Mouse (Mus musculus): ENCODE measurements around the gene Negr1. TPM values are rescaled to one million over a fixed set of nuclear protein-coding genes. Genes with fewer than 3 reads are reported as not detected.

The Negr1 gene
- total RNA-seq, 2 experiments from 2014 or later, result 228 to 264 TPM

DNA sequence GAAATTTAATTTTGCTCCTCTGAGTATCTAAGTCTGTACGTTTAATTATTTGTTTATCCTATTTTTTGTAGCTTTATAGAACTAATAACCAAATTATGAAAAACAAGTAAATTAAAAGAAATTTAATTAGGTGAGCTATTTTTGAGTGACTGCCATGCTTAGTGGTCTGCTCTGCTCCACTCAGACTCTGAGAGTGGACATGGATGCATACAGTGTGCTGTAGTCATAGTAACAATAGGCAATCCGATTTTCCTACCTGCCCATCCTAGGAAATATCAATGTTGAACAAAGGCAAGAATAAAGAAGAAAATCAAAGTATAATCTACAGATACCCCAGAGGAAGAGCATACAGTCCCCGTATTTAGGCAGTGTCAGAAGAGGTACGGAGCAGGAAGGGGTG is 334.5 kb downstream of the Negr1 start:
- intact Hi-C loops (cut with DNase I), result no loop called here
- DNase-seq, result no peak

- no peak for DNase-seq
- intact Hi-C loops (cut with DNase I), result no loop called here
Measured at GRCm38 (mm10) chr3:156896552-156896951, 335.0 kb downstream of the Negr1 start.

- no peak for DNase-seq
- intact Hi-C loops (cut with DNase I), result no loop called here
Measured at GRCm38 (mm10) chr3:156901140-156901539, 339.5 kb downstream of the Negr1 start.

DNA sequence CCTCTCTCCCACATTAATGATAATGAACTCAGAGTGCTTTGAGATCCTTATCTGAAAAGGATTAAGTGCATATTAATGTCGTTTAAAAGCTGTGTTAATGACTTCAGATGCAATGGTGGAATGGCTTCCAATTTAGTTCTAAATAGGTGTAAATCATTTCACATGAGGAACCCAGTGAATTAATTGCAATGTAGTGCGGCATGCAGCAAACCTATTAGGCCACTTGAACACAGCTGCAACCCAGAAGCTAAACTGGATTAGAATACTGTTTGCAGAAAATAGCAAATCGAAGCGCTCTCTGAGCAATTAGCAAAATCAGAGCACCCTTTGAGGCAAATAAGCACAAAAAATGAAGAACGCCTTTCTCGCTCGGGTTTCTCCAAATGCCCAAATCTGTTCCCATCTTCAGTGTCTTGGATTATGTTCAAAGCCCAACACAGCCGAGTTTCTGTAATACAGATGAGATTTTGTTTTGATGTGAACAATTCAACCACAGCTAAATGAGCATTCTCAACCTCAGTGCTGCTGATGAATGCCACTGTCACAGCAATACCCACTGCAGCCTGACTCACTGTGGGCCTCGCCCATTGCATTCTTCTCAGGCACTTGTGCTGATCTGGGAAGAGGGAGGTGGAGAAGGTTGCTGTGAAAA is 342.5 kb downstream of the Negr1 start:
- intact Hi-C loops (cut with DNase I), result no loop called here

DNA sequence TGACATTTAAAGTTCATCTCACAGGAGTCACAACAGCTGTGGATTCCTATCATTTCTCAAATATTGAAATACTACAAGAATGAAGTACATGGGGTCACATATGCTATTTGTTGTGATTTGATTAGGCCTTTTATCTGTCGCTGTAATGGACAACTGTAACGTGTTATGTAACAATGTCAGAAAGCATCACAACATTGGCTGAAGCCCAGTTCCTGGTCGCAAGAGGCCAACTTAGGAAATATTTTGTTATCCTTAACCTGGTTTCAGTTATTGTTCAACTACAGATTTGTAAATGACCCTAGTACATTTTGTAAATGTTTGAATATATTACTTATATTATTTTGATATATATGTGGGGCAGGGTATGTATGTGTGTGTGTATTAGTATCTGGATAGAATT is 351.2 kb downstream of the Negr1 start:
- intact Hi-C loops (cut with DNase I), result no loop called here
- no peak for DNase-seq

More for the DNA sequence above, 342.5 kb downstream of the Negr1 start:
- DNase-seq, result no peak

- no peak for DNase-seq
- intact Hi-C loops (cut with DNase I), result no loop called here
Measured at GRCm38 (mm10) chr3:156921369-156921768, 359.8 kb downstream of the Negr1 start.

- intact Hi-C loops (cut with DNase I), result no loop called here
- DNase-seq, result no peak
Measured at GRCm38 (mm10) chr3:156923159-156923558, 361.6 kb downstream of the Negr1 start.

- no peak for DNase-seq
- intact Hi-C loops (cut with DNase I), result no loop called here
Measured at GRCm38 (mm10) chr3:156925102-156925501, 363.5 kb downstream of the Negr1 start.

GRCm38 (mm10) chr3:156928396-156929061 is 366.9 kb downstream of the Negr1 start:
- DNase-seq, result peak; percentile 62

DNA sequence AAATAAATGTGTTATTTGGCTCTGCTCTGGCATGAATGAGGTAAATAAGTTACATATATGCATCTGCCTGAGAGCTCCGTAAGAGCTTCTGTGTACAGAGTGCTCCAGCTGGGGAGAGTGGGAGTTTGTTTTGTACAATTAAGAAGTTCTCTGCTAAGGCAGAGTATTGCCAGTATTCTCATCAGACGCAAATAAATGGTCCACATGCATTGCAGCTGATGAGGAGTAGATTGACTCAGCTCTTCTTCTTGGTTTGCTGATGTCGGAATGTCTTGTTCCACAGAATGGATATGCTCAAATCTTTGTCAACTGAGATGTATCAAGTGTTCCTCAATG is 367.4 kb downstream of the Negr1 start:
- no peak for DNase-seq
- intact Hi-C loops (cut with DNase I), result no loop called here

More at GRCm38 (mm10) chr3:156928396-156929061, 366.9 kb downstream of the Negr1 start:
- intact Hi-C loops (cut with DNase I), result no loop called here

DNA sequence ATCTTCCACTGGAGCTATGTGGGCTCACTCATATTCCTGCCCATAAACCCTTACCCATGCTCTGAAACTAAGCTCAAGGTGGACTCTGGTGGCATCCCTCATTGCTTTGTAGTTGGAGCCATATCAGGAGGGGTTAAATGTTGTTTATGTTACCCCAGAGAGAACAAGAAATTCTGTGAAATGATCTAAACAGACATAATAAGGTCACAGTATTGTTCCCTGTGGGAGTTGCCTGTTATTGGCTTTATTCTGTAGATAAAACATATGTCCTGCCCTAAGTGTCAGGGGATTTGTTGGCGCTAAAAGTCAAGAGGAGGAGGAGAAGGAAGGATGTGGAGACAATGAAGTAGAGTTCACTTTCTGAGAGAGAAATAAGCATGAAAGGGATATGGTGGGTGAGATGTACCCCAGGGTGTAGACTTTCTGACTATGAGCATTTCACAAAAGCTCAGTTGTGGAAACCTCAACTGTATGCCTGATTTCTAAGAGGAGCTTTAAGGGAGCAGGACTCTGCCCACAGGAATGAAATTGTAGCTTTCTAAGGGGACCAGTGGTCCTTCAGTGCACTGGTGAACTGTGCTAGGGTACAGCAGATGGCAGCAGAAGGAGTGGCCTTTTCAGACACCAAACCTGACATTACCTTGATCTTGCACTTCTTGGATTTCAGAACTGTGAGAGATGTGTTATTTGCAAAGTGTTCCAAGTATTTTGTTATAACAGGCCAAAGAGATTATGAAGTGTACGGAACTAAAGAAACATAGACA is 368.3 kb downstream of the Negr1 start:
- intact Hi-C loops (cut with DNase I), result no loop called here
- DNase-seq, result no peak

DNA sequence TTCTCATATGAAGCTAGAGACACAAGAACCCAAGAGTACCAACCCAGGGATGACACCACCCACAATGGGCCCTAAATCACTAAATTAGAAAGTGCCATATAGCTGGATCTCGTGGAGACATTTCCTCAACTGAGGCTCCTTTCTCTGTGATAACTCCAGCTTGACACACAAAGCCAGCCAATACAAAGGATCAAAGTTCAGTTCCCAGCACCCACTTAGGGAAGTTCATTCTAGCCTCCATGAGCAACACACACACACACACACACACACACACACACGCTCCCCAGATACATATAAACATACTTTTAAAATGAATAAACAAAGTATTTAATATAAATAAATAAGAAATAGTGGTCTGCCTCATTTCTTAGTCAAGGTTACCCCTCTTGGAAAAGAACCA is 369.4 kb downstream of the Negr1 start:
- intact Hi-C loops (cut with DNase I), result no loop called here
- DNase-seq, result no peak

DNA sequence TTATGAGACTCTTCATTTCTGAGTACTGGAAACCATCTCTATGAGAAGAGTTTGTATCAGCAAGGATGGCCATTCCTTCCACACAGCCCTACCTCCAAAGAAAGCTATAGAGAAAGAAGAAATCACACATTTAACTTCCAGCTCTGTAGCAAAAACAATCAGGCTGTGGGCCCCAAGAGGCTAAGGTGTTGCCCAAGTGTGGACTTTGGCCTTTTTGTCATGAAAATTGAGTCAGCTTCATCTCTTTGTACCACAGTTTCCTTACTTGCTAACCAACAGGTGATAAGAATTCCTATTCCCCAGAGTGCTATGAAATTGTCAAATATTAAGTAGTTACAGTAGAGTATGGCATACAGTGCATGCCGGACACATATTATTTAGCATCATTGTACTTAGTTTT is 369.9 kb downstream of the Negr1 start:
- no peak for DNase-seq
- intact Hi-C loops (cut with DNase I), result no loop called here

DNA sequence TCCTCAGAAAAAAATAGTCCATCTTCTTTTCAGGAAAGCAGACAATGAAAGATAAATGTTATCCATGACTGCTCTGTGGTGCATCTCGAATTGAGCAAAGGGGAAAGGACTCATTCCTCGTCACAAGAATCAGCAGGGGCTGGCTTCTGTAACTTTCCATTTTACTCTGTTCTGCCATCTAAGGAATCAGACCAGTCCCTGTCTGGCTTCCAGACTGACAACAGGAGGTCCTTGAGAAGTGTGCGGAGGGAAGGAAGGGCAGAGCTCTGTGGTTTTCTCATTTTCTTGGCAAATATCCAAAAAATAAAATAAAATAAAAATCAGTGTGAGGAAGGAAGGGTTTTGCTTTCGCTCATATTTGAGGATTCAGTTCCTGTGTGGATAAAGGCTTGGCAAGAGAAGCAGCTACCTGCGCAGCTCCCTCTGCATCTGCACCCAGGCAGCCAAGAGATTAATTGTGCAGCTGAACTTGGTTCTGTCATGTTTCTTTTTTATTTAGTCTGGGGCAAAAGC is 373.2 kb downstream of the Negr1 start:
- intact Hi-C loops (cut with DNase I), result no loop called here
- DNase-seq, result peak; percentile 42

DNA sequence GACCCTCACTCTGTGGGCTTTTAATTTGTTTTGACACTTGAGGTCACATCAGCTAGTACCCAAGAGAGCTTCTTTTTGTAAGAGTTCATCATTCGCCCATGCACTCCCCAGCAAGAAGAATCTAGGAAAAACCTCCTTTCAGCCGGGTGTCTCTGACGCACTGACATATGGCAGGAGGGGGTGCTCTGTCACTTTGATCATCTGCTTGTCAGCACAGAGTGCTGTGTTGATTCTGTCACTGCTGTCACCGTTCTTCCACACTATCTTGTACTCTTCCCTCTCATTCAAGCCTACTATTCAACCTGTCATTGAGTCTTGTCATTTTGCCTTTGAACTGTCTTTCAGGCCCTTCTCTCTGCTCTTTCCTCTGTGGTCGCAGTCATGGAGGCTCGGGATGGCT is 385.8 kb downstream of the Negr1 start:
- intact Hi-C loops (cut with DNase I), result no loop called here
- DNase-seq, result no peak

DNA sequence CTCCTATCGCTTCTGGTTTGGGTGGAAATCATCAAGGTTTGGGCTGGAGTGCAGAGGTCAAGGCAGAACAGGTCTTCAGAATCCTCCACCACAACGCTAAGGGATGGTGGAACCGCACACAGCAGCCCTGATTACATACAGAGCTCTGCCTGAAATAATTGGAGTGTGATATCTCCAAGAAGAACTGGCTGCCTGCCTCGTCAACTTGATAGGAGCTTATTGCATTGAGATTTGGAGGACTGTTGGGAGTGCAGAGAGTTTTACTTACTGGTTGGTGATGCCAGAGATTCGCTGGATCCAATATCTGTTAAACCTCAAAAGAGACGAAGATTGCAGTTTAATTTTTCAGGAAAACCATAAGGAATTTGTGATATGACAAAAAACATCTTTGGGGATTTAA is 391.4 kb downstream of the Negr1 start:
- no peak for DNase-seq
- intact Hi-C loops (cut with DNase I), result no loop called here

- intact Hi-C loops (cut with DNase I), result no loop called here
- DNase-seq, result no peak
Measured at GRCm38 (mm10) chr3:156955094-156955493, 393.5 kb downstream of the Negr1 start.

DNA sequence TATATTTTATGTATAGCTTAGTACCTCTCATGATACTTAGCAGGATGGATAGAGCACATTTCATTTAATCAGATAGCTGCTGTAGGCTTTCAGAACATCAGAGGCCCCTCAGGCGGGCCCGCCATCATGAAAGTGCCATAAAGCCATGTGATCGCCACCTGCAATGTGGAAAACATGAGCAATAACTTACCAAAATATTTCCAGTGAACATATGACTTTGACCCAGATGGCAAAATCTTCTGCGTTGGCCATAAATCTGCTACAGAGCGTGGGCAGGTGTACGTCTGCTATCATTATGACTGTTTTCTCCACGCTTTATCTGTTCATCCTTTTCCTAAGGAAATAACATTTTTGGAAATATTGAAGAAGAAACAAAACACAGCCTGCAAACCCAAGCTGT is 397.0 kb downstream of the Negr1 start:
- intact Hi-C loops (cut with DNase I), result no loop called here
- no peak for DNase-seq

DNA sequence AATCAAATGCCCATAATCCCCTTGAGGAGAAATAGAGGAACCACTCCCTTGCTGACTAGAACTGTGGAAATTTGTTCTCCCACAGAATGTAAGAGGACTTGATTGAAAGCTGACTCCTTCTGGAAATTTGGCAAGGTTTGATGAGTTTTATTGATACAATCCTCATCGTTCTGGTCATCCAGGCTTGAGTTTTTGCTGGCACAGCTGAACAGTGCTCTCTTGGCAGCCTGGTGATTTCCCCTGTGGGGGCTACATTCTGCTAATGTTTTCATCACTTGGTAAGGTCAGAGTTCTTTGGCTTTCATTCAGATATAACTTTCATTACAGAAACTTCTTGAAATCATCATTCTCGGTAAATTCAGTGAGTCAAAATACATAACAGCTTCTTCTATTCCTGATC is 407.2 kb downstream of the Negr1 start:
- intact Hi-C loops (cut with DNase I), result no loop called here
- no peak for DNase-seq

- no peak for DNase-seq
- intact Hi-C loops (cut with DNase I), result no loop called here
Measured at GRCm38 (mm10) chr3:156971104-156971503, 409.5 kb downstream of the Negr1 start.

- DNase-seq, result no peak
- intact Hi-C loops (cut with DNase I), result no loop called here
Measured at GRCm38 (mm10) chr3:156976816-156977215, 415.2 kb downstream of the Negr1 start.

All from left cerebral cortex, postnatal 4 days (tissue).